Mouse (Mus musculus): ENCODE results near the gene Tmem247.

The Tmem247 gene

DNA sequence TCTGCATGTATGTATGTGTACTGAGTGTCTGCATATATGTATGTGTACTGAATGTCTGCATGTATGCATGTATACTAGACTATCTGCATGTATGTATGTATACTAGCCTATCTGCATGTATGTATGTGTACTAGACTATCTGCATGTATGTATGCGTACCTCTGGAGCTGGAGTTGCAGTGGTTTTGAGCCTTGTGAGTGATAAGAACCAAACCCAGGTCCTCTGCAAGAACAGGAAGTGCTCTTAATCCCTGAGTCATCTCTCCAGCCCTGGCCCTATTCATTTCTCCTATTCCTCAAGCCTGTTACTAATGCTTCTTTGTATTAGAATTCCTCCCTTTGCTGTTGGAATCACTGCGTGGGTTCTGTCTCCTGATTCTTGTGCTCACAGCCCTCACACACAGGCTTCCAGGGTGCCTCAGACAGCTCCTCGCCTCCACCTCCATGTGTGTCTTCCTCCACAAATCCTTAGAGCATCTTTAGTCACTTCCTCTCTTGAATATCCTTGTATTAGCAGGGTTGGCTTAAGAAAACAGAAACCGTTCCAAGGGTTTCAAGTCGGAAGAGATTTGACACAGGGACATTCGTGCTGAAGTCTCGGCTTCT lies 4.0 kb upstream of the Tmem247 start:
- no peak for DNase-seq (ENCODE audit: low read depth, low spot score)

DNA sequence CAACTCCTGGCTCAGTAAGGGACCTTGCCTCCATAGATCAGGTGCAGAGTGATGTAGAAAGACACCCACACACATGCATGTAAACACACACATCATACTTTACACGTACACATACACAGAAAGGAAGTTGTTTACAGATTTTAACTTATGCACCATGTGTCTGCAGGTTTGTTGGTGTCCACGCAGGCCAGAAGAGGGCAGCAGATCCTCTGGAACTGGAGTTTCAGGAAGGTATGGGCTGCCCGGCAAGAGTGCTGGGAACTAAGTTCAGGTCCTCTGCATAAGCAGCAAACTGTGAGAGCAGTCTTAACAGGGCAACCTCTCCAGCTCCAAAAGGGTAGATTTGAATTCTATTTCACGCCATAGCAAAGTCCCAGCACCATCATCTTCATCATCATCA lies 1.6 kb upstream of the Tmem247 start:
- peak; percentile 44 for DNase-seq (ENCODE audit: low read depth, low spot score)

DNA sequence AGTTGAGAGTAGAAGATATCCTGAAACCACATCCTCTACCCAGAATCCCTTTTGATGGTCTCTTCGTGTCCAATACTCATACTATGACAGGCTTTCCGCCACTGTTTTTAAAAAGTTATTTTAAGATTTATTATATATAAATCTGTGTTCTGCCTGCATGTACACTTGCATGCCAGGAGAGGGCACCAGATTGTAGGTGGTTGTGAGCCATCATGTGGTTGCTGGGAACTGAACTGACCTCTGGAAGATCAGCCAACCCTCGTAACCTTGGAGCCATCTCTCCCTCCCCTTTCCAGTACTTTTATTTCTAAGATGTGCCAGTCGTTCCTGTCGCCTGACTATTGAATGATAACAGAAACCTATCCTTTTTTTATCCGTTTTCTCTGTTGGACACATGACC lies 1.6 kb downstream of the Tmem247 start:
- peak; percentile 47 for DNase-seq (ENCODE audit: low read depth, low spot score)

DNA sequence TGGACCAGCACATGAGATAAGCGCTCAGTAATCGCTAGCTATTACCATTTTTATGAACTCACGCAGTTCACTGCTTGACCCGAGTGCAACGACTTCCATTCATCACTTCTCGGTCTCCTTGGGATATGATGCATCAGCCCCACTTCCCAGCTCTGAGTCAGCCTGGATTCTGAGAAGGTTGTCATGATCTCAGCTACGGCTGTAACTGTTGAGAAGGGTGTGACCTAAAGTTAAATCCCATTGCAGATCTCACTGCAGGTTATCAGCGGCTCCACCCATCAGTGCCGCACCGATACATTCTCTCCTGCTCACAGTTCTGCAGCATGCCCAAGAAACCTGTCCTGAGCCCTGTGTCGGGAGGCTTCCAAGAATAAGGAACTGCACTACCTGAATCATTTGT lies 2.6 kb downstream of the Tmem247 start:
- no peak for DNase-seq (ENCODE audit: low read depth, low spot score)

DNA sequence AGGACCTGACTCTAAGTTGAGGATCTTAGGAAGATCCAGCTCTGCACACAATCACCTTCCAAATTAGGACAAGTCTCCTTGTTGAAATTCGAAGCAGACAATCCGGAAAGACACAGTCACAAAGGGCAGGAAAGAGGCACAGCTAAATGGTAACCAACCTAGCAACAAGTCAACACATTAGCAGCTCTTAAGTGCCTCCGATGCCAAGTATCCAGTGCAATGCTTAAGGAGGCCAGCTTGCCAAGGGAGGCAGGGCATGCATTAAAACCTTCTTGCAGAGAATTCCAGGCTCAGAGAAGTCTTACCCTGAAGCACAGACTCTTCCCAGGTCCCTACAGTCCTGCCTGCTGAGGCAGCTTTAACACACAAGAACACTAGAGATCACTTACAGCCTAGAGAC lies 7.5 kb downstream of the Tmem247 start:
- no peak for DNase-seq (ENCODE audit: low read depth, low spot score)

DNA sequence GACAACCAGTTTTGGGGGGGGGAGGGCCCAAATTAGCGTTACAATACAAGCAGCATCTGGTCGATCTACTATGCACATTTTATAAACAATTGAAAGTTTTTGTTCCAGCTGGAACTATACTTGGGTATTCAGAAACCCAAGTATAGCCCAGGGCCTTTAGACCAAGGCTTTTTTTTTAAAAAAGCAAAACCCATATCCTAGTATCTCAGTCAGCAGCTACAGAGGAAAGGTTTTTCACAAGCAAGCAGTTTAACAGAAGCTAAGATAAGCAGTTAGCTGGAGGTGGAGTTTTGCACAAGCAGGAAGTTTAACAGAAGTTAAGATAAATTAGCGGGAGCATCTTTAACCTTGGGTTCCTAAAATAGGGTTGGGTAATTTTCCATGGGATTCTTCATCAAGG lies 9.7 kb downstream of the Tmem247 start:
- peak; percentile 23 for DNase-seq (ENCODE audit: low read depth, low spot score)

DNA sequence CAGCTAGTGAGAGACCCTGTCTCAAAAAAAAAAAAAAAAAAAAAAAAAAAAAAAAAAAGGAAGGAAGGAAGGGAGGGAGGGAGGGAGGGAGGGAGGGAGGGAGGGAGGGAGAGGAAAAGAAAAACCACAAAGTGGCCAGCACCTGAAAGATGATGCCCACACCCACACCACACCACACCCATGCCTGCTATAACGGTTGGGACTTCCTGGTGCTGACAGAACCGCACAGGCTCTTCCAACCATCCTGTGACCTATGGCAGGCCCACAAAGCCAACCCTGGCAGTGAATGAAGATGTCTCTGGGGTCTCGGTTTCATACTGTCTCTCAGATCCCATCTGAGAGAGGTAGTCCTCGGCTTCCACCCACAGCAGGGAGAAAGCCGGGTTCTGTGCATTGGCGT lies 12.2 kb downstream of the Tmem247 start:
- DNase-seq (ENCODE audit: low read depth, low spot score) = no peak

DNA sequence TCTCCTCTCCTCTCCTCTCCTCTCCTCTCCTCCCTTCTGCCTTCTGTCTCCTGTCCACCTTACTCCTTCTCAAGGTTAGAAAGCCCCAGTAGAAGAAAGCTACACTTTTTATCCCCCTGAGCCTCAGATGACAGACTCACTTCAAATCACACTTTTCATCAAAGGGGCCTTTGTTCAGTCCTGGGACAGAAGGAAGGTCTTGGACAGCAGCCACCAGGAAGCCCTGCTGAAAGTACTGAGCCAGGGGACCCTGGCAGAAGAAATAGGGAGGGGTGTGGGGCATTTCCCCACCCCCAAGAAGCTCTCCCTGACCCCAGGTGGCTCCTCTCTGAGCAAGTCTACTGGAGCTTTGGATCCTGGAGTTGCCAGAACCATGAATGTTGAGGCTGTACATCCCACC lies 12.8 kb downstream of the Tmem247 start:
- DNase-seq (ENCODE audit: low read depth, low spot score) = no peak

DNA sequence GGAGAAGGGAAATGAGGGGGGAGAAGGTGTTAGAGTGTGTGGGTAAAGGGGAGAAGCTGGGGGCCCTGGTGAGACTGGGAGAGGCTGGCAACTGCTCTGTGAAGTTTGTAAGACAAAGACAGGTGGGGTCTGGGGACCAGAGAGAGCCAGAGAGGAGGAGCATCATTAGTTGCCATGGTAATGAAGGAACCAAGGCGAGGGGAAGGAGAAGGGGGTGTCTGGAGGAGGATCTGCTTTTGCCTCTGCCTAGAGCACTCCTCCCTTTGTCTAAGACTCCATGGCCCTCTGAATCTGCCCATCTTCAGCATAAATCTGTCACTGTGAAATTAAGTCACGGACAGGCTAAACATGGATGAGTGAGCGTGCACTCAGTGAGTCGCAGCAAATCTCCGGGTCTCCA lies 15.7 kb downstream of the Tmem247 start:
- DNase-seq (ENCODE audit: low read depth, low spot score) = peak; percentile 73

DNA sequence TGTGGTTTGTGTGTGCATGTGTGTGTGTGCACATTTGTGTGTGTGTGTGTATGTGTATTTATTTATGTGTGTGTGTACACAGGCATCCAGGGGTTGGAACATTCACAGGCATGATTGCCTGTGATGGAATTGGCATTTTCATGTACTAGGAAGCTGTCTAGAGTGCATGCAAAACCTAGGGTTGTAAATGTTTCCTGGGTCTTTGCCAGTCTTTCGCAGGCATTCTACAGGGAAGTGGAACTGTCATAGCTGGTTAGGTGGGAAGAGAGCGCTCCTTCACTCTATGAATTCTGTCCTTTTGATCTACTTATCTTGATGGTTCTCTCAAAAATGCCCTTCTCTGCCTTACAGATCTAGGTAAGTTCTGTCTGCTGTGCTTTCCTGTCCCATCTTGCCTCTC lies 19.9 kb downstream of the Tmem247 start:
- DNase-seq (ENCODE audit: low read depth, low spot score) = no peak

DNA sequence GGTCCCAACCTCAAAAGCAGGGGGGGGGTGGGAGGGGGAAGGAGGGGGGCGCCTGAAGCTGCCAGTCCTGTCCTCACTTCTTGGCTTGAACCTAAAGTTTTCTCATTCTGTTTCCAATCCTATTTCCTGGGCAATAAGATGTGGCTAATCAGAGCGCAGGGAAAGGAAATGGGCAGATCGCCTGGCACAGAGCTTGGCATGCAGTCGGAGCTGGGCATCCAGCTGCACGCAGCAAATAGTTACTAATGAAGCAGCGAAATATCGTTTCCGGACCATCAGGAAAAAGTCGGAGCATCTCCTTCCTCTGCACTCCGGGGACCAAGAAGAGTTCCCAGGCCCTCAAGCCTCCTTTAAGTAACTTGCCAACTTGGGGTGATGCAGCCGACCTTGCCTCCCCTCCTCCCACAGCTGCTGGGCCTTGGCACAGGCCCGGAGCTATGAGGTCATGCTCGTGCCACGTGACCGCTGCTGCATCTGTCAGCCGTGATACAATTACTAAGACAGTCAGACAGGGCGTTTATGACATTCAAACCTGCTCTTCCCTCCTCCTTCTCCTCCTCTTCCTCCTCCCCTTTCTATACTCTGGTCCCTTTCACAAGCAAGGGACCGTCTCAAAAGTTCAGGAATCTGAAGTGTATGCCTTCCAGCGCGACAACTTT lies 20.5 kb downstream of the Tmem247 start:
- DNase-seq (ENCODE audit: low read depth, low spot score) = peak; percentile 63

DNA sequence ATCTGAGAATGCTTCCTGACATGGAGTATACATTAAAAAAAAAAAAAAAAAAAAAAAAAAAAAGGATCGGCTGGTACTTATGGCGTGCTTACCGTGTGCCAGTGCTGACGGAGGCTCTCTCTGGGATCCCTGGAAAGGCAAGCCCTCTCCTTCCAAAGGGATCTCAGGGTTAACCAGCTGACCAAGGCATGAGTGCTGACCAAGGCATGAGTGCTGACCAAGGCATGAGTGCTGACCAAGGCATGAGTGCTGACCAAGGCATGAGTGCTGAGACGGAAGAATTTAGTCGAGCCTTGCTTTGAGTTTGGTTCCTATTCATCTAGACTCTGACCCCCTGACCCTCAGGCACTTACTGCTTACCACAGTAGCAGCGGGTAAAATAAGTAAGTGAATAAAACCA lies 21.5 kb downstream of the Tmem247 start:
- DNase-seq (ENCODE audit: low read depth, low spot score) = no peak

DNA sequence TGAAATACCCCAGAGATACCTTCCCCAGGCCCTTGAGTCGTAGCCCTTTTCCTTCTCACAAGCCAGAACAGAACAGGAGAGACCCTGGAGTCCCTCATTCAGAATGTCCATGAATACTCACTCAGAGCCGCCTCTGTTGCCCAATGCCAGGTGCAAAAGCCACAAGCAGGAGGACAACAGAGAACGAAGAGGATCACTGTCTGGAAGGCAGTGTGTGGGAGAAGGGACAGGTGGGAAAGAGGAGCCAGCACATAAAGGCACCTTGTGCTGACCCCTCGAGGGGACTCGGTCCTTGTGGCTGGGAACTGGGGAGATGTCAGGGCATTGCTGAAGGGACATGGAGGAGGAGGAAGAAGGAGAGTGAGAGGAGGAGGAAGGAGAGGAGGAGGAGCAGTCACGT lies 25.0 kb downstream of the Tmem247 start:
- DNase-seq (ENCODE audit: low read depth, low spot score) = no peak

DNA sequence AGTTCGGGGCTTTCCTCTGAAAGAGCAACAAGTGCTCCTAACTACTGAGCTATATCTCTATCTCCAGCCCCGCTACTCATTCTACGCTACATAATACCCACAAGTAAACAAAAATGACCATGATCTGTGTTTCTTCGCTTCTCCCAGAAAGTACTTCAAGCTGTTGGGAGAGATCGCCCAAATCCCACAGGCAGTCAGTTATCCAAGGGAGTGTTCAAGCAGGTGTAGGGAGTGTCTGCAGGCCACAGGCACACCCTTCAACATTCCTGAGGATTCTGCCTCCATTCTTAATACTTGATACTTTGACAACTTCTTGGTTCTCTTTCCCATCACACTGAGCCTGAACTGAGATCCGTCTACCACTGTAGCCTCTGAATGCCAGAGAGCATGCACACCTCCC lies 26.0 kb downstream of the Tmem247 start:
- no peak for DNase-seq (ENCODE audit: low read depth, low spot score)

DNA sequence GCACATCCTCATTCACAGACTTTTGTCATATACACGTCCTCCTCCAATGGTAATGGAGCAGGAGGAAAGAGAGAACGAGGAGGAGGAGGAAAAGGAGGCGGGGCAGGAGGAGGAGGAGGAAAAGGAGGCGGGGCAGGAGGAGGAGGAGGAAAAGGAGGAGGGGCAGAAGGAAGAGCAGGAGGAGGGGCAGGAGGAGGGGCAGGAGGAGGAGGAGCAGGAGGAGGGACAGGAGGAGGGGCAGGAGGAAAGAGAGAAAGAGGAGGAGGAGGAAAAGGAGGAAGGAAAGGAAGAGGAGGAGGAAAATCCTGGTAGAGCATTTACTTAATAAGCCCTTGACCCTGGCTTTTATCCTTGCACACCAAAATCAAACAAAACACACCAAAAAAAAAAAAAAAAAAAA lies 28.9 kb downstream of the Tmem247 start:
- peak; percentile 26 for DNase-seq (ENCODE audit: low read depth, low spot score)

DNA sequence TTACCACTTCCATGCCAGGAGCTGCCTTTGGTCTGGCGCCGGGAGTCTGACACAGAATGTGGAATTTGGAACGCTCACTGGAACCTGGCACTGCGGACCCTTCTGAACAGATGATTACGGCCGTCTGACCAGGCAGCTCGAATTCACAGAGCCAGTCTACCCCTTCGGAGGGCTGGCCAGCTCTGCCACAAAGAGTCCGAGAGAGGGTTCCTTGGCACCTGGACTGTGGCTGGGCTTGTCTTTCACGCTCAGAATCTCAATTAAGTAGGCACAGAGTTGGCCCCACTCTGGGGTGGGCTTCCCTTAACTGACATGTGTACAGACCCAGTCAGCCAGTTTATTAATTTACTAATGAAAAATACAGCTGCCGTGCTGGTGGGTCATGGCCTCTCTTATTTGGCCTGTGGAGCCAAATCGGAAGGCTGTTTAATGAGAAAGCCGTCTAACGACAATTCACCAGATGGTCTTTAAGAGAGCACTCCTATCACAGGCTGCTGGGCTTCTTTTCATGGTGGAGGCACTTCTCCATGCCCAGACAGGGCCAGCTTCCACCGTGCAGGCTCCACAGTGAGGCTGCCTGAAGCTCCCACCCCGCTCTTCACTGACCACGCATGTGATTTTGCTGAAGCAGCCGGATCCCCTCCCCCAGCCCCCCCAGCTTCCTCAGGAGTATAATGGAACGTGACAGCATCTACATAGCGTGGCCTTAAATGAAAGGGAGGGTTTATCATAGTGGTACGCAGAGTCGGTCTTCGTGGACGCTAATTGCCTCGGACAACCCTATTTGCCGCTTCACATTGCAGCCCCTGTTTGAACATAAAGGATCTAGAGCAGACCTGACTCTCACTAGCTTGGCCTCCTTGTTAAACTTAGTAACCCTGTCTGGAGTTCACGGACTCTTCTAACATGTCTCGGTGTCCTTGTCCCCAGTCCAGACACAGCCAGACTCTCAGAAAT lies 31.0 kb downstream of the Tmem247 start, which contains the start of gene Atp6v1e2:
Gene Atp6v1e2 (minus strand): TSS at position 58 of the 957 bp plus-strand sequence.
- DNase-seq (ENCODE audit: low read depth, low spot score) = no peak

DNA sequence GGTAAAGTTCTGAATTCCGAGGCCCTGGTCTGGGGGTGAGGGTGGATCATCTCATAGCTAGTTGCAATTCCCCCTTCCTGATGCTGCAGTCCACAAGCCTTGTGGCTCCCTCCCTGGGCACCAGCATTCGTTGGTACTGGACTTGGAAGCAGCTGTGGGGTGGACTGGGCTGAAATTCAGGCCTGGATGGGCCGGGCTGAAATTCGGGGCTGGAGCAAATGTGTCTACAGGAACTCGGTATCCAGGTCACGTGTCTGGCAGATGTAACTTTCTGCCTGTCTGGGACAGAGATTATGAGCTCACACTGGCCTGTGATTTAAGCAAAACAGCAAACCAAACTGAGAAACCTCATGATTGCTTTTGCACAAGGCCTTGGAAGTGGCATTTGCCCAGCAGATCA lies 31.7 kb downstream of the Tmem247 start:
- no peak for DNase-seq (ENCODE audit: low read depth, low spot score)

DNA sequence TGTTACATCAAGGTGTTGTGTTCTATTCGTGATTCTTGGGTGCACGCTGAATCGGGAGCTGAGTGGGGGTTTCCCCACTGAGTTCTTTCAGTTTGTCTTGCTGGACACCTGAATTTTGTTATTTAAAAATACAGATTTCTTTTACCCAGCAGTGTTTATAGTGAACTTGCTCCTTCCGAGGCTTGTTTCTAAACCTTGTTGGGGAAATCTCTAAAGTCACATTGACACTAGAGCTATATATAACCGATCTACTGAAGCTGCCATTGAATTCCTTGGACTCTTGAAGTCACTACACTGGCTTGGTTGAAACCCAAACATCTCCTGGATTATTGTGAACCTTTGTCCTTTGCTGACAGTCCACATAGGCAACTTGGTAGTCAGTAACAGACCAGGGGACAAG lies 40.1 kb downstream of the Tmem247 start:
- DNase-seq (ENCODE audit: low read depth, low spot score) = no peak

DNA sequence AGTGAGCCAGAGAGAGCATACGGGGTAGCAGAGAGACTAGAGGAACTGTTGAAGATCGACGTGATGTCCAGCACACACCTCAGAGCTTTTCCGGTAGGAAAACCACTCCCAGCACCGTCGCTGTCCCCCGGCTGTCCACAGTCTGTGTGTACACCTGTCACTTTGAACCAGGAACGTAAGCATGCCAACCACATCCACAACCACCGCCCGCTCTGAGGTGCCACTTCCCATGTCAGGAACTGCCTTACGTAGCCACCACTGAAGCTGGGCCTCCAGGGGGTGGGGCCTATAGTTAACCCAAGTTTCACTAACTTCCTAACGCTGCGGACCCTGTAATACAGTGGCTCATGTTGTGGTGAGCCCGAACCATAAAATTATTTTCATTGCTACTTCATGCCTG lies 40.8 kb downstream of the Tmem247 start:
- DNase-seq (ENCODE audit: low read depth, low spot score) = no peak

DNA sequence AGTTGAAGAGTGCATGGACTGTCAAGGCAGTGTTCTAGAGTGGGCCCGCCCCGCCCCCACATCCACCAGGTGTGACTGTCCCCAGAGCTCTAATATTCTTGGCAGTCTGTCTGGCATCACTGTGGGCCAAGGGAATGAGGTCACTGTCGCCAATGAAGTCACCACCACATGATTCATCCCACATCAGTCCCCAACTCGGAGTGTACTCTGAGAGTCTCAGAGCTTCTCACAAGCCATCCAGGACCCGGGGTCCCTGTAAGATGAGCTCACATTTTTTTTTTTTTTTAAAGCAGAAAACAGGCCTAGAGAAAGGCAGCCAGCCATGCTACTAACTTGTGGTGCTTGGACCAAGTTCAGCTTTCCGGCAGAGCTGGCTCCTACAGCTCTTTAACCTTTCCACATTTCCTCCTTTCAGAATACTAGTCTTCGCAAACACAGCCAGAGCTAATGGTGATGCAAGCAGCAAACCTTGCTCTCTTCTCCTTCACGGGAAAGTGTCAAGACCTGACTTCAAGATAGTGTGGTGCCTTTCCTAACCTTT lies 44.2 kb downstream of the Tmem247 start:
- DNase-seq (ENCODE audit: low read depth, low spot score) = no peak

DNA sequence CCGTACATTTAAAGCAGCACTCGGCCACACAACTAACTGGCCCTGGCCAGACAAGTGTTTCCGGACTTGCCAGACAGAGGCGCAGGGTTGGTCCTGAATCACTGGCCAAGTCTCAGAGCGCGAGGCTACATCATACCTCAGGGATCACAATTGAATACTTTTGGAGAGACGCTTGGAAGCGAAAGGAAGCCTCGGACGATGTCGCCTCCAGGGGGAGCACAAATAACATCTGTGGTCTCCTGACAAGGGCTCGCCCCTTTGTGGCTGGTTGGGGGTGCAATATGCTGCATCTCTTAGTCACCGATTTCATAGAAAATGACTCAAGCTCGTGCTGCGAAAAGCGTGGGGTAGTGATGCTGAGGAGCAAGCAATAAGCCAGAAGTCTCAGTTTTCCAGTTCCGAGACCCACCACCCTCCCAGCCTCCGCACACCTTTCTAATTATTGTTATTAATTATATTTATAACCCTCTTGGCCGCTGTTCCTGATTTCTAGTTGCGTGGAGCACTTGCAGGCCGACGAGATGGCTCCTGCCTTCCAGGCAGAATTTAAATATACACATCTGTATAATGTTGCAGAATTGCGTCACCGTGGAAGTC lies 45.2 kb downstream of the Tmem247 start:
- DNase-seq (ENCODE audit: low read depth, low spot score) = peak; percentile 85
